Mouse (Mus musculus): ENCODE data around the gene Nosip.
"Not testable (repeated sequence)": the region's sequence is repeated elsewhere in the genome, so short reads cannot be mapped to it uniquely, and the experiment has no call there.

Gene Nosip

GRCm38 (mm10) chr7:45106441-45106840, 44.2 kb downstream of the Nosip start:
- ATAC-seq (ENCODE audit: insufficient number of reproducible peaks, low FRiP score, low TSS enrichment) = no peak

GRCm38 (mm10) chr7:45107052-45107645, 44.9 kb downstream of the Nosip start:
- no peak for ATAC-seq (ENCODE audit: insufficient number of reproducible peaks, low FRiP score, low TSS enrichment)

GRCm38 (mm10) chr7:45110089-45110488, 47.9 kb downstream of the Nosip start:
- not testable (repeated sequence) for ATAC-seq (ENCODE audit: insufficient number of reproducible peaks, low FRiP score, low TSS enrichment)

GRCm38 (mm10) chr7:45111940-45112339, 49.7 kb downstream of the Nosip start:
- ATAC-seq (ENCODE audit: insufficient number of reproducible peaks, low FRiP score, low TSS enrichment) = no peak

GRCm38 (mm10) chr7:45112529-45112928, 50.3 kb downstream of the Nosip start:
- ATAC-seq (ENCODE audit: insufficient number of reproducible peaks, low FRiP score, low TSS enrichment) = no peak

GRCm38 (mm10) chr7:45113476-45113875, 51.2 kb downstream of the Nosip start:
- ATAC-seq (ENCODE audit: insufficient number of reproducible peaks, low FRiP score, low TSS enrichment) = no peak

- ATAC-seq (ENCODE audit: insufficient number of reproducible peaks, low FRiP score, low TSS enrichment) = no peak
Observed at GRCm38 (mm10) chr7:45117566-45117965, 55.3 kb downstream of the Nosip start.

GRCm38 (mm10) chr7:45118336-45118735, 56.1 kb downstream of the Nosip start:
- ATAC-seq (ENCODE audit: insufficient number of reproducible peaks, low FRiP score, low TSS enrichment) = no peak

GRCm38 (mm10) chr7:45119780-45120709, 57.8 kb downstream of the Nosip start:
- ATAC-seq (ENCODE audit: insufficient number of reproducible peaks, low FRiP score, low TSS enrichment) = no peak

- ATAC-seq (ENCODE audit: insufficient number of reproducible peaks, low FRiP score, low TSS enrichment) = no peak
Observed at GRCm38 (mm10) chr7:45121404-45121803, 59.2 kb downstream of the Nosip start.

- no peak for ATAC-seq (ENCODE audit: insufficient number of reproducible peaks, low FRiP score, low TSS enrichment)
Observed at GRCm38 (mm10) chr7:45121966-45122365, 59.7 kb downstream of the Nosip start.

- ATAC-seq (ENCODE audit: insufficient number of reproducible peaks, low FRiP score, low TSS enrichment) = no peak
Observed at GRCm38 (mm10) chr7:45122561-45123185, 60.4 kb downstream of the Nosip start.

GRCm38 (mm10) chr7:45123186-45123570, 60.9 kb downstream of the Nosip start:
- no peak for ATAC-seq (ENCODE audit: insufficient number of reproducible peaks, low FRiP score, low TSS enrichment)

GRCm38 (mm10) chr7:45124224-45125143, 62.3 kb downstream of the Nosip start, which contains the start of gene Rps11:
TSS of gene Rps11 (minus strand) at chr7:45124439.
- peak; percentile 77 for ATAC-seq (ENCODE audit: insufficient number of reproducible peaks, low FRiP score, low TSS enrichment)

- no peak for ATAC-seq (ENCODE audit: insufficient number of reproducible peaks, low FRiP score, low TSS enrichment)
Observed at GRCm38 (mm10) chr7:45125144-45125600, 62.9 kb downstream of the Nosip start.

- not testable (repeated sequence) for ATAC-seq (ENCODE audit: insufficient number of reproducible peaks, low FRiP score, low TSS enrichment)
Observed at GRCm38 (mm10) chr7:45125649-45126048, 63.4 kb downstream of the Nosip start.

- no peak for ATAC-seq (ENCODE audit: insufficient number of reproducible peaks, low FRiP score, low TSS enrichment)
Observed at GRCm38 (mm10) chr7:45126147-45126843, 64.1 kb downstream of the Nosip start.

GRCm38 (mm10) chr7:45126844-45127699, 64.8 kb downstream of the Nosip start:
- no peak for ATAC-seq (ENCODE audit: insufficient number of reproducible peaks, low FRiP score, low TSS enrichment)
